Mouse (Mus musculus) megakaryocyte, adult 5-6 weeks (primary cell): Measurements from ENCODE around the gene Ibtk. TPM values are rescaled to one million over a fixed set of nuclear protein-coding genes. Genes with fewer than 3 reads are reported as not detected.

Experiments used
- ATAC-seq: 2 replicates; pipeline ENCODE4 v1.8.0; 2016; ENCODE audit warnings: mild to moderate bottlenecking, inconsistent platforms; ENCODE audit not compliant: poor library complexity, severe bottlenecking
- total RNA-seq, 2 experiments: library from RNA; stranded (forward) in 1 of 2; stranded (reverse) in 1 of 2; fragments of 153-499, 151-499 nt in 1 of 2; fragments of 221-1000, 200-1000 nt in 1 of 2; gene quantifications; 2 replicates each; pipeline versions ENCODE4 v1.2.3 to v1.2.4; 2015 to 2017

The Ibtk gene
- total RNA-seq, 2 experiments from 2014 or later: 46.3 to 99.6 TPM

DNA sequence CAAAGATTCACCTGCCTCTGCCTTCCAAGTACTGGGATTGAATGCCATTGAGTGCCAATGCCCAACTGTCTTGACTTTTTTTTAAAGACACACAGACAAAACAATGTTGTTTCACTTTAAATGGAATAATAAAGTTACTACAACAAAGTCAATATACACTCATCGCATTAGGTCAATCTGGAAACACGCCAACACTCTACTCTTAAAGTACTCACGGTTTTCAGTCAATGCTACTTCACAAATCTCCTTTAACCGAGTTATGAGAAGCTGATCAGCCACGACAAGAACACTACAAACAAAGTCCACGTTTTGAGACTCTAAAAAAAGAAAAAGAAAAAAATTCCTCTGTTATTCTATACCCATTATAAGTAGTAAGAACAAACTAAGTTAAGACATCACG is 31.8 kb downstream of the Ibtk start:
- ATAC-seq: no peak

DNA sequence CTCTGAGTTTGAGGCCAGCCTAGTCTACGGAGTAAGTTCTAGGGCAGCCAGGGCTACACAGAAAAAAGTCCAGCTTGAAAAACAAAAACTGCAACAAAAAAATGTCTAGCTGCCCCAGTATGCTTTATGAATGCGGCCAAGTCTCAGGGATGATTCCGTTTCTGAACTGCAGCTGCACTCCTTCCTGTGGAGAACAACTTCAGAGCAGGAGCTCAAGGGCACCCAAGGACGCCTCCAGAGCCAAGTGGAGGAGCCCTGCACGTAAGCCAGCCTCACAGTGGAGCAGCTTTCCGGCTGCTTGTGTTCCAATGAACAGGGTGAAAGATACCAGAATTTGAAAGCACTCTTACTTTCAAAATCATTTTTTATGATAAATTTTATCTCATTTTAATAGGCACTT is 41.8 kb downstream of the Ibtk start:
- no peak for ATAC-seq

DNA sequence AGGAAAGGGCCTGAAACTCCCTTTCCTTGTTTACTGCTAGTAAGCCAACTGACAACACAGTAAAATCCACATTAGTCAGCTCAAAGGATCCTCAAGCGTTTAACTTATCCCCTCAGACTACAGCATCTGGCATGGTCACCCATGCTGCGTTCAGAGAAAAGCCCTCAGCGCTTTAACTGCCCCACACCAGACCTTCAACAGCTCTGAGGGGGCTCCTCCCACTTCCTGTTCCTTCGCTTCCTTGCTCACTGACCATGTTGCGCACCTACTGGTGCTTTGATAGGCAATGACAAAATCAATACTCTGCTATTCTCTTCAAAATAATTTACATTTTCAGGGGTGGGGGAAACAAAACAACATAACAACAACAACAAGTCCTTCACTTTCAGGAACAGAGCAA is 47.2 kb downstream of the Ibtk start:
- no peak for ATAC-seq

DNA sequence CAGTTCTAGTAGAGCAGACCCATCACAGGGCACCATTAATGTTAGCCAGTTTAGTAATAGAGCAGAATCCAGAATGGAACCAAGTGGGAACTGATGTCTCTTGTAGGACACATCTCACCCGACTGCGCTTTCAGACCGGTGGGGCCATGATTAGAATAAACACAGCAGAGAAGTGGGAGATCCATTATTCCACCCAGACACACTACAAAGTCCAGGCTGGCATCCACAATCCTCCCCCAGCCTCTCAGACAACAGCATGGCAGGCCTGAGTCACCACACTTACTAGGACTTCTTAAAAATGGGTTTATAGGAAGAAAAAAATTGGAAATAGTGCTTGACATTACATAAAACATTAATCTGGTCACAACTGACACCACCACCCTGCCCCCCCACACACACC is 53.5 kb downstream of the Ibtk start:
- ATAC-seq: no peak

DNA sequence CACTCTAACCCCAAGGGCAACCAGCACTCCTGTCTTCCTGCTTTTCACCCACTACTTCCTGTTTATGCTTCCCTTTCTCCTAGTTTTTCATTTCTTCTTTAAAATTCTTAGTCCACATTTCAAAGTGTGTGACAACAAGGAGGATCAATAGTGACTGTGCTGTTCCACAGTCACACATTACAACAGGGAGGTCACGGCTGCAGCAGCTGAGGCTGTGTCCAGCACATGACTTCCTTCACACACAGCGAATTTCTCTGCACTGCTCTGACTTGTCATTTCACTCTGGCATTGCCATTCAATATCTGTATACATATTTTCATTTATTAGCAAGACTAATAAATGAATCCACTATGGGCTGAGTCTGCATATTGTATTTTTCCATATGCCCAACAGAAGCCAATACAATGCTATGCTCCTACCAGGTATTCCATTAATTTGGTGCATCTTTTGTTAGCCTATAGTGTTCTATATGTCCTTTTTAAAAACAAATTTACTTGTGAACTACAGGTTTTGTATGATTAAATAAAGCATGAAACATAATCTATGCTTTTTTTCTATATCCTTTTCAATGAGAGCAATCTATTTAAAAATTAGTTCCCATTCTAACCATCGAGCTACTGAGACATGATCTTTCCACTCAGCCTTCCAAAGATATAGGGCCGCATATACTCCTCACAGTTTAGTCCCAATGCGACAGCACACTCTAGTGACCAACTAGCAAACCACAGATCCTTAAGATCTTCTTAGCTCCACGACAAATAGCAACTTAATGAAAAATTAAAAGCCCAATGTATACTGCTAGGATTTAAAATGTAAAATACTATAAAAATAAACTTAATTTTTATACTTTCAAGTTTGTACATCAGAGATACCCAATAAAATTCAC is 55.7 kb downstream of the Ibtk start:
- ATAC-seq: peak; percentile 24; the same call in 1 of the 2 replicates

DNA sequence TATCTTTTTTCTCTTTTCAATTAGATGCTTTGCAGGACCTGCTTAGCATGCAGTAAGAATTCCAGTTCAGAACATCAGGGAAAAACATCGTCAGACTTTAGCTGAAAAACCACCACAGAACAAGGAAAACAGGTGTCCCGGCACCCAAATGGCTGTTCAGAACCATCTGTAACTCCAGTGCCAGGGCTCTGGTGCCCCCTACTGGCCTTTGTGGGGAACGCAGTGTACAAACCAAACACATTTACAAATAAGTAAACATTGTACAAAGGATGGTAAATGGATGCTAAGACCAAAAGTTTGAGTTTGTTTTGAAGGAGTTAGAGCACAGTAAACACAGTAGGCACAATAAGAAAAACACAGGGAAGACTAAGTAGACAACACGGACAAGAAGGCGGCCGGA is 64.1 kb downstream of the Ibtk start:
- ATAC-seq: peak; percentile 67; the same call in 1 of the 2 replicates

DNA sequence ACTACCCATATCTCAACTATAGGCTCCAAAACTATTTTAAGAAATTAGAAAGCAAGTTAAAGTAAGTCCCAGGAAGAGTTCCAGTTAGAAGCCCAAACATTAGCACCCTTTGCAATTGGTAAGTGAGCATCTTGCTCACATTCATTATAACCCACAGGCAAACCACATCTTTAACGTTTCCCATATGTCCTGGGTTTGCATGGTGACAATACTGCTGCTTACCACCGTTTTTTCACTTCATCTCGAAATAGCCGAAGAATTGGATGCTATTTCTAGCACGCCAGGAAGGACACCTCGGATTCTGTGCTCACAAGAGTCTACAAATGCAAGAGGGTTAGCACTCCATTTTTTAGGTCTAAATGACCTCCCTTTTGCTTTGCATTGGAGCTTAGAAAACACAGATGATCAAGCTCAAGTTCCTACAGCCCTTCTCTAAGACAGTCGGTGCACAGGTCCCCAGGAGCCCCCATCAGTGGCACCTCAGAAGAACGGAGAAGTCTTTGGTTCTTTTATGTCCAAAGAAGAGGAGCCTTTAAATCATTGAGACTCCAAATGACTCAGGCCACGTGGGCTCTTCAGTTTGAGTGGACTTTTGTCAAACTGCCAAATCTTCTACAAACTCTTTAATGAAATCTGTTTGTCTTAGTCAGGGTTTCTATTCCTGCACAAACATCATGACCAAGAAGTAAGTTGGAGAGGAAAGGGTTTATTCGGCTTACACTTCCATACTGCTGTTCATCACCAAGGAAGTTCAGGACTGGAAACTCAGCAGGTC is 73.8 kb downstream of the Ibtk start:
- no peak for ATAC-seq

DNA sequence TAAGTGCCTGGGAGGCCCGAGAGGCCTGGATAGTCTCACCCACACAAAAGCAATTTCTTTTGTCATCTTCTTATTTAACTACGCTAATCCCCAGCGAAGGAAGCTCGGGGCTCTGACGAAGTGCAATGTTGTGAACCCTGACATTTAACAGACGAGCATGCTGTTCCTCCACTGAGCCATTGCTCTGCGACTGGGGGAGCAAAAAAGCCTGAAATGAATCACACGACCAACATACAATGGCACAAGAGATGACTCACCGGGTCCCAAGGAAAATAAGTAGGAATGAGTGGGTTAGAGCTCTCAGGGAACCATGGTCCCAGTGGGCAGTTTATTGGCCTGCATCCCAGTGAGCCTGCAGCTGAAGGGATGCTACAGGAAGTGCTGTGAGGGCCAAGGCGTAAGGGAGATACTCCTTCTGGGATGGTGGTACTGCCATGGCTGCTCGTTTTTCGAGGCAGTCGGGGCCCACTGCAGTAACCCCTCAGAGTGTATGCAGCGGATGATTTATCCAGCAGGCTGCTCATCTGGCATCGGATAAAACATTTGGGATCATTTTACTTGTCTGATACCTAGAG is 75.1 kb downstream of the Ibtk start:
- no peak for ATAC-seq

DNA sequence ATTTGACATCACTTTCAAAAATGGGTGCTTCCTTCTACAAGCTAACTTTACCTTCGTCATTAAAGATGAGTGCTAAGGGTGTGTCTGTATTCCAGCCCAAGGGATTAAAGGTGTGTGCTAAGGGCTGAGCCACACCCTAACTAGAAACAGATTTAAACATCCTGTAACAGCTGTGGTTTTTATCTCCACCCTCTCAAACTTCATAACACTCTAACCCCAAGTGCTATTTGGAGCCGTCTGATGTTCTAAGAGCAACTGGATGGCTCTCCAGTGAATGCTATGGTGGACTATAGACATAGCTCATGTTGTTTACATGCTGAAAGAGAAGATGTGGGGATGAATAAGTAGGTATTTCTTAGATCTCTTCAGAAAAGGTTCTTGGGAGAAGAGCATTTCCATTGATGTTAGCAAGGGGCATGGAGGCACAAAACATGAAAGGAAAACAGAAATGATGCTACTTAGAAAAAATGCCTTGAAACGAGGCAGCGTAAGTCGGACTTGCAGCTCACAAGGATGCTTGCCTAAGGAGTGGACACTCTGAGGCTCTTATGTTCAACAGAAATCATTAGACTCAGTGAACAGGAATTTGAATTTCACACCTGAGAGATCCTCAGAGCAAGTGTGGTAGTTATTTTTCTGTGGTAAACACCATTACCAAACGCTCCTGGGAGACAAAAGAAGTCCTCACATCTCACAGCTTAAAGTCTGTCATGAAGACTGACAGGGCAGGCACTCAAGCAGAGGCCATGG is 77.4 kb downstream of the Ibtk start:
- ATAC-seq: no peak

DNA sequence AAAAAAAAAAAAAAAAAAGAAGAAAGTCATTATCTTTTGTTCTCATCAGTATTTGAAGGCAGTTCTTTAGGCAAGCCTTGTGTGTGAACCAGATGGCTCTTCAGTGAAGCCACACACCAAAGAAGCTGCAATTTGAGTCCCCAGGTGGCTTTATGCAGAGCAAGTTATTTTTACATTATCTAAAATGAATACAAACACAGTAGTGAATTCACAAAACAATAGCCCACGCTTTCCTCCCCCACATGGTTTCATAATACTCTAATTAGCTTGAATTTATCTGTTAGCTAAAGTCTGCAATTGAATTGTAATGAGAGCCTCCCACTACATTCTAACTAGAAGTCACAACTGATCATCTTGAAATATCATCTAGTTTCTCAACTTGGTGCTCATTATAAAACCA is 84.8 kb downstream of the Ibtk start:
- no peak for ATAC-seq

DNA sequence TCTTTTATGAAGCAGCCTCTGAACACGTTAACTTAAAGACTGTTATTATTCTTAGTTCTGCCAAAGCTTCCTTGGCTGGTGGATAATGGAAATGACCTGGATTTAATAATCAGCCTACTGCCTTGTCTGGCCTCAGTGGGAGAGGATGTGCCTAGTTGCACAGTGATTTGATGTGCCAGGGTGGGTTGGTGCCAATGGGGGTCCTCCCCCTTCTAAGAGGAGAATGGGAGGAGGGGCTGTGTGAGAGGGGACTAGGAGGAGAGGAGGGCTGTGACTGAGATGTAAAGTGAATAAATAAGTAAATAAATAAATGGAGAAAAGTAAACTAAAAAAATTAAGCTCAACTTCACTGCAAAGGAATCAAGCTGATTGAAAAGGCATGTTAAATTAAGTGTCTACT is 85.3 kb downstream of the Ibtk start:
- no peak for ATAC-seq

DNA sequence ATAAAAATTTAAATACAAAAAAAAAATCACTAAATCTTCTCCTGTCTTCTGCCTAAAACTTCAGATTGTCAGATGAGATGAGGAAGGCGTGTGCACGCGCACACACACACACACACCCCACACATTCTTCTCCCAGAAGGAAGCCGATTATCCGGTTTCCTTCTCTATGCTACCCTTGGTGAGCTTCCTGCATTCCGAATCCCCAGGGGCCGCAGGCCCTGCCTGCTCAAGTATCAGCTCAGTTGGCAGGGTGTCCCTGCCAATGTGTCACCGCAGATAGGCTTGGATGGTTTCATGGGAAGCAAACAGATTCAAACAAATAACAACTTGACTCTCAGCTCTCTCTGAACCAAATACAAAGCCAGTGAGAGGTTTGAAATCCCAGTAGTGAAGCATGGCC is 86.0 kb downstream of the Ibtk start:
- ATAC-seq: no peak

DNA sequence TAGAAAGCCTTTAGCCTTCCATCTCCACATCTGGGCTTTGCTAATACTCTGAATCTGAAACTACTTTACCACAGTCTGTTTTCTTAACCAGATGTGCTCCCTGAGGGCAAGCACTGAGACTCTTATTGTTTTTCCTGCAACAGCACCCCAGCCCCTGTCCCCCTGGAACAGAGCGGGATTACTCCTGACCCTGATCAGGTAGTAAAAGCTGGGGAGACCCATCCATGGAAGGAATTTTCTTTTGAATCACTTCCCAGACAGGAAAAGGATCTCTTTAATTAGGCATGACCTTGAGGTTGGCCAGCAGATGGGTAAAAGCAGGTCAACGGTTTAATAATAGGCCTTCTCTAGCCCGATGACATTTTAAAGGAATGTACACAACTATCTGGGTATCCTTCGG is 95.7 kb downstream of the Ibtk start:
- no peak for ATAC-seq

DNA sequence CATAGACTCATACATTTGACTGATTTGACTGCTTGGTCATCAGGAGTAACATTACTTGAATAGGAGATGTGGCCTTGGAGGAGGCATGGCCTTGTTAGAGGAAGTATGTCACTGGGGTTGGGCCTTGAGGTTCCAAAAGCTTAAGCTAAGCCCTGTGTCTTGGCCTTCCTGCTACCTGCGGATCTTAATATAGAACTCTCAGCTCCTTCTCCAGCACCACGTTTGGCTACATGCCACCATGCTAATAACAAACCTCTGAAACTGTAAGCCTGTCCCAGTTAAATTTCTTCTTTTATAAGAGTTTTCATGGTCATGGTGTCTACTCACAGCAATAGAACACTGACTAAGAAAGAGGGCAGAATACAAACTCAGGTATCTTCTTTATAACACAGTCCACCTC is 110.9 kb downstream of the Ibtk start:
- no peak for ATAC-seq

Other genes starting within 250 kb of the Ibtk start
- gene Tpbg, start 93.0 kb upstream of the Ibtk start, total RNA-seq (2015): 0.09 and 0.11 TPM in 2 replicates
- not detected in 2 replicates for gene Tpbg, start 93.0 kb upstream of the Ibtk start, total RNA-seq (2017)